In the genomic region with DNA sequence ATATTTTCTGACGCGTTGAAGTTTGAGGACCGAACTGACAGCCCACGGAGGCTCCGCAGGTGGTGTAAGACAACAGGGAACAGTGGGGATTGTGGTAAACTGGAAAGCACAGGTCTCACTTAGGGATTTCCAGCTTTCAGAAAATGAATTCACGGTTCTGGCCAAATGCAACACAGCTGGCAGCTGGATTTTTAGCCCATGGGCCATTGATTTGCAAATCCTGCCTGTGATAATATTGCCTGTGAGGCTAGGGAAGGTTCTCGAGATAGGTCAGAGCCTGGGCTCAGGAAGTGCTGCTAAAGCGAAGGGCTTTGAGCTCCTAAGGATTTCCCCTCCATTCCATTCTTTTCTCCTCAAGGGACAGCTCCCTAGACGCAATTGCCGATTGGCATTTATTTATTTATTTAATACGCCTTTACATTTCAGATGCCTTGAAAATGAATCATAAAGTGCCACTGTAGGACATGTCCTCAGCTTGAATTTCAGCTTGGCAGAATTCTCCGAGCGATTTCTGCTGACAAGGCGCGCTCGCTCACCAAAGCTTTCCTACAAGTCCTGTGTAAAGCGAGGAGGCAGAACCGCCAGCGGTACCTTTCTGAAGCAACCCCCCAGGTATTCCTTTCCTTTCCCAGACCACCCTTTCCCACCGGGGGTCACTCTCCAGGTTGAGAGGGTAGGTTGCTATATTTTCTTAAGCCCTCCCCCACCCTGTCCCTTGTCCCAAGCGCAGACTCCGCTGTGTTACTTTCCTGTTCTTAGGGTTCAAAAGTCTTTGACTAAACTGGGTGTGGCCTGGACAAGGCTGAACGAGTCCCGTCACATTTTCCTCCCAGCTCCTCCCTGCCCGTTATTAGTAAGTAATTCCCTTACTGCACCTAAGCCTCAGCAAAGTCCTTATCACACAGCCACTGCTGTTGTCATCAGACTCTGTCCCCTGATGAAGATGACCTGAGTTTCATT, we compare ENCODE assay signal across 7 mouse cellular contexts. TPM values are rescaled to one million over a fixed set of nuclear protein-coding genes. Genes with fewer than 3 reads are reported as not detected.
DNase-seq lines count a peak whose midpoint lies in the region; ATAC-seq and TF ChIP-seq lines count a peak whose summit lies in the region.

No protein-coding gene starts in this region.

- H3K4me1 ChIP-seq in ES-E14 (ENCODE audit: control insufficient read depth in 2 of 2, insufficient read depth in 2 of 2, low read length in 2 of 2, poor library complexity in 1 of 2), result peaks cover 3 to 6% of the 10 kb centered on the region in 2 experiments; a peak in 3 of 4 replicates
- peaks cover 5% of the 10 kb centered on the region for H3K4me1 ChIP-seq in intestine, embryonic 14.5 days (replicated peaks; ENCODE audit: control insufficient read depth, insufficient read depth, low read length)
- H3K4me1 ChIP-seq in midbrain, embryonic 11.5 days (ENCODE audit: control insufficient read depth, insufficient read depth, low read length), result no peaks in the 10 kb centered on the region; the same call in 1 of the 2 replicates

- ATAC-seq in intestine, embryonic 14.5 days (replicated peaks; ENCODE audit: low FRiP score, low TSS enrichment, low read depth), result 0 out of 2 replicates have a peak, but pooled peaks have one; percentile 48
- no peak for ATAC-seq in midbrain, embryonic 11.5 days (ENCODE audit: low FRiP score)

- H3K9me3 ChIP-seq in ES-E14 (ENCODE audit: control insufficient read depth, insufficient read depth, low read depth, low read length), result no peaks in the 10 kb centered on the region
- H3K9me3 ChIP-seq in intestine, embryonic 14.5 days (ENCODE audit: control insufficient read depth, low read length), result no peaks in the 10 kb centered on the region
- H3K9me3 ChIP-seq in midbrain, embryonic 11.5 days (ENCODE audit: control insufficient read depth, low read length), result no peaks in the 10 kb centered on the region

- WGBS in intestine, embryonic 14.5 days, result 21% methylated on average over 25 of the region's 25 CpGs
- 3% methylated on average over 25 of the region's 25 CpGs for WGBS in midbrain, embryonic 11.5 days

- TF ChIP-seq POLR2A in brain, embryonic 14.5 days (IDR thresholded peaks at IDR 0.05; ENCODE audit: borderline replicate concordance, extremely low read depth, insufficient read depth, insufficient read length, poor library complexity, severe bottlenecking), result no peak

- H3K9ac ChIP-seq in ES-E14 (ENCODE audit: insufficient read depth, low read depth, low read length, poor library complexity, severe bottlenecking), result no peak overlapping the region
- H3K9ac ChIP-seq in intestine, embryonic 14.5 days (ENCODE audit: low read length), result no peak overlapping the region
- no peak overlapping the region for H3K9ac ChIP-seq in midbrain, embryonic 11.5 days (ENCODE audit: low read length)

- H3K36me3 ChIP-seq in ES-E14 (ENCODE audit: control insufficient read depth, insufficient read depth, low read length, poor library complexity, severe bottlenecking), result no peaks in the 10 kb centered on the region
- H3K36me3 ChIP-seq in intestine, embryonic 14.5 days (ENCODE audit: control insufficient read depth, insufficient read depth, low read length), result no peaks in the 10 kb centered on the region
- H3K36me3 ChIP-seq in midbrain, embryonic 11.5 days (ENCODE audit: control insufficient read depth, insufficient read depth, low read length), result no peaks in the 10 kb centered on the region

- no peak overlapping the region for H3K4me3 ChIP-seq in ES-E14 (ENCODE audit: insufficient read depth in 1 of 2, low read depth in 1 of 2, low read length in 2 of 2, poor library complexity in 1 of 2, severe bottlenecking in 1 of 2)
- no peak overlapping the region for H3K4me3 ChIP-seq in intestine, embryonic 14.5 days (ENCODE audit: low read depth, low read length)
- H3K4me3 ChIP-seq in midbrain, embryonic 11.5 days (ENCODE audit: low read depth, low read length), result no peak overlapping the region

- DNase-seq in ES-E14 (ENCODE audit: low read depth, low spot score), result no peak
- DNase-seq in brain, embryonic 14.5 days (ENCODE audit: low read depth), result peak; percentile 35
- DNase-seq in intestine, embryonic 14.5 days (ENCODE audit: low spot score), result peak; percentile 65
- peak; percentile 88 for DNase-seq in midbrain, embryonic 11.5 days (ENCODE audit: low spot score, missing footprints)
- DNase-seq in left cerebral cortex, postnatal 4 days, result no peak
- no peak for DNase-seq in ovary, postnatal 36 days (ENCODE audit: low spot score)
- no peak for DNase-seq in heart, postnatal 10 days

- in situ Hi-C loops in ES-E14 (cut with MboI; ENCODE audit: low sequenced_read_pairs in 2 of 2, unreplicated experiment in 2 of 2), result no loop called here

- no peak overlapping the region for H3K27ac ChIP-seq in ES-E14 (ENCODE audit: insufficient read depth, low read depth, low read length, poor library complexity, severe bottlenecking)
- no peak overlapping the region for H3K27ac ChIP-seq in intestine, embryonic 14.5 days (ENCODE audit: low read depth)
- H3K27ac ChIP-seq in midbrain, embryonic 11.5 days (ENCODE audit: low read depth, low read length), result no peak overlapping the region

- intact Hi-C loops in left cerebral cortex, postnatal 4 days (cut with DNase I), result no loop called here
- intact Hi-C loops in heart, postnatal 10 days (cut with DNase I), result no loop called here

- H3K4me2 ChIP-seq in intestine, embryonic 14.5 days (ENCODE audit: low read length), result peak overlapping the region; percentile 44
- H3K4me2 ChIP-seq in midbrain, embryonic 11.5 days, result peak overlapping the region; percentile 32

- no peak for TF ChIP-seq CTCF in brain, embryonic 14.5 days (IDR thresholded peaks at IDR 0.05; ENCODE audit: borderline replicate concordance, extremely low read depth, insufficient read depth, insufficient read length)

- no peaks in the 10 kb centered on the region for H3K27me3 ChIP-seq in intestine, embryonic 14.5 days (replicated peaks; ENCODE audit: control insufficient read depth, insufficient read depth, low read length)
- H3K27me3 ChIP-seq in midbrain, embryonic 11.5 days (ENCODE audit: control insufficient read depth, insufficient read depth, low read length), result no peaks in the 10 kb centered on the region

TF ChIP-seq in ES-E14, 5 proteins besides CTCF, POLR2A, EP300 and RAD21:
- TF ChIP-seq ZC3H11A (IDR thresholded peaks at IDR 0.05; ENCODE audit: borderline replicate concordance, low read depth, low read length), result no peak
- no peak for TF ChIP-seq CHD2 (IDR thresholded peaks at IDR 0.05; ENCODE audit: low read depth, low read length)
- peak; percentile 55 for TF ChIP-seq MAFK (IDR thresholded peaks at IDR 0.05; ENCODE audit: insufficient read depth, low read depth, low read length)
- TF ChIP-seq HCFC1 (IDR thresholded peaks at IDR 0.05; ENCODE audit: borderline replicate concordance, insufficient read depth, low read length), result no peak
- TF ChIP-seq ZNF384 (IDR thresholded peaks at IDR 0.05; ENCODE audit: low read depth, low read length), result no peak

RNA-seq across cellular contexts. Expression of gene Bnc1, which starts 24.9 kb away (rescaled TPM):
- 0.16 and 0.27 TPM in 2 replicates for total RNA-seq in ES-E14 (2012; rRNA removed)
- polyA plus RNA-seq in brain, embryonic 14.5 days (2012; rRNA removed), result 0.26 and 0.56 TPM in 2 replicates
- polyA plus RNA-seq in intestine, embryonic 14.5 days (2014; fragmentation: Nextera tagmentation; extraction: Ambion mirVana), result 6.2 and 7.2 TPM in 2 replicates
- polyA plus RNA-seq in midbrain, embryonic 11.5 days (2014; fragmentation: Nextera tagmentation; extraction: Ambion mirVana), result 0.32 and 0.44 TPM in 2 replicates
- total RNA-seq in left cerebral cortex, postnatal 4 days (2021), result not detected
- 1 to 10 TPM; 1.8 to 2.9 TPM for total RNA-seq in heart, postnatal 10 days (2021)

Comparison
In these comparisons a context has a peak if more than half of its experiments do, and no peak if none do; other contexts are left out.
1. DNase-seq: peak in brain, embryonic 14.5 days (single experiment), intestine, embryonic 14.5 days (single experiment) and midbrain, embryonic 11.5 days (single experiment); none in ES-E14 (single experiment), left cerebral cortex, postnatal 4 days (single experiment), ovary, postnatal 36 days (single experiment) and heart, postnatal 10 days (0 of 2).